Mouse (Mus musculus): ENCODE measurements around the gene Capzb.

Gene Capzb

GRCm38 (mm10) chr4:139208236-139209129 lies 15.8 kb downstream of the Capzb start:
- no peak for DNase-seq (ENCODE audit: low read depth, low spot score)

DNA sequence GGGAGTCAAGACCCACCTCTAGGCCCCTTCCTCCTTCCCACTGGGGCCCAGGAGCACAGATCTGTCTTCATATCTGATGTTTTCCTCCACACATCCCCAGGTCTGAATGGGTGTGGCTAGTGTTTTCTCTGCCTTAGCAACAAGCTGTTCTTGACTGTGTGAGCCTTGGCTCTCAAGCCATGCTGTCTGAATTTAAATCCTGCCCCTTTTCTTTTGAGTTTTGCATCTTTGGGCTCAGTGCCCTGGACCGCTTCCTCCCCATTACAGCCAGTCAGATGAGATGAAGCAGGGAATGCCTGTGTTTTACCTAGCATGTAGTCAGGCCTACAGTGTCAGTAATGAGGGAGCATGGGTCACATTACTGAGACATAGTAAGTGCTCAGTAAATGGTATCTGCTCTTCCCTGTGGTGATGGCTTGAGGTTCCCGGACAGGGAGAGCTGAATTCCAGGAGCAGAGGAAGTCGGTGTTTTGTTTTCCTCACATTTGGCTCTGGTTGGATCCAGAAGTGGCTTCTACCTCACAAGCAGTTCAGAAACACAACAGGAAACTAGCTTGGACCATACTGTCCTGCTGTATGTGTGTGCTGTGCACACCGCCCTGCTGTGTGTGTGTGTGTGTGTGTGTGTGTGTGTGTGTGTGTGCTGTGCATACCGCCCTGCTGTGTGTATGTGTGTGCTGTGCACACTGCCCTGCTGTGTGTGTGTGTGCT lies 16.6 kb downstream of the Capzb start:
- no peak for DNase-seq (ENCODE audit: low read depth, low spot score)

- DNase-seq (ENCODE audit: low read depth, low spot score): no peak
Measured at GRCm38 (mm10) chr4:139211975-139212831, 19.5 kb downstream of the Capzb start.

- DNase-seq (ENCODE audit: low read depth, low spot score): no peak
Measured at GRCm38 (mm10) chr4:139213086-139213485, 20.4 kb downstream of the Capzb start.

DNA sequence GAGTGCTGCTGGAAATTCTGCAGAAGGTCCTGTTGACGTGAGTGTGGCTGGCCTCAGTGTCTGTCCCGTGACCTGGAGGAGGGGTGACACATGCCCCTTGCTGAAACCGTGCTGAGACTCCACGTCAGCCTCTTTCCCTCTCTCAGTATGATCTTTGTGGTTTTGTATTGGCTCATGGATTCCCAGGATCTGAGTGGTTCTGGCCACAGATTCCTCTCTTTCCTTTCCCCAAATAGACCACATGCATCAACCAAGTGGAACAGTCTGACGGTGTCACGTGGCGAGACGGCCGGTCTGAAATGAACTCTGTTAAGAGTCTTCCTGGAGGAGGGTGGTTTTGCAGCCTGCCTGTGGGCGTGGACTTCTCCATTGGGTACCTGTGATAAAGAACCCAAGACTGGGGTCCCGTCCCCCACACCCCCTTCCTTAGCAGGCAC lies 21.3 kb downstream of the Capzb start:
- DNase-seq (ENCODE audit: low read depth, low spot score): no peak

- no peak for DNase-seq (ENCODE audit: low read depth, low spot score)
Measured at GRCm38 (mm10) chr4:139216566-139216965, 23.9 kb downstream of the Capzb start.

GRCm38 (mm10) chr4:139218539-139218938 lies 25.8 kb downstream of the Capzb start:
- DNase-seq (ENCODE audit: low read depth, low spot score): no peak

GRCm38 (mm10) chr4:139219656-139220055 lies 27.0 kb downstream of the Capzb start:
- no peak for DNase-seq (ENCODE audit: low read depth, low spot score)

GRCm38 (mm10) chr4:139220978-139221377 lies 28.3 kb downstream of the Capzb start:
- no peak for DNase-seq (ENCODE audit: low read depth, low spot score)

GRCm38 (mm10) chr4:139221837-139222236 lies 29.1 kb downstream of the Capzb start:
- DNase-seq (ENCODE audit: low read depth, low spot score): no peak

- no peak for DNase-seq (ENCODE audit: low read depth, low spot score)
Measured at GRCm38 (mm10) chr4:139225115-139225514, 32.4 kb downstream of the Capzb start.

DNA sequence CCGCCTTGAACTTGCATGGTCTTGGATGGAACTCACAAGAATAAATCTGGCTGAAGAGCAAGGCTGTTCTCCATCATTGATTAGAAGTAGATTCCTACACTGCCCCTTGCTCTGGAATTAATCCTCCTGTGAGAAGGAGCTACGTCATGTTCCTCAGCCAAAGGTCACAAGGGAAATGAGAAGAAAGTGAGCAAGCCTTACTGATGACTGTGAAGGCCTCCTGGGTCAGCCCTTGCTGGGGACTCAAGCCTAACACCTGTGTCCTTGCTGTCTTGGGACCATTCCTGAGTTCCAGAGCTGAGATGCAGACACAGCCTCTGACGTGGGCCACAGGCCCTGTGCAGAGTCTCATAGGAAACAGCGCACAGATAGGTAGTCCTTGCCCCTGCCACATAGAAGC lies 33.2 kb downstream of the Capzb start:
- no peak for DNase-seq (ENCODE audit: low read depth, low spot score)

DNA sequence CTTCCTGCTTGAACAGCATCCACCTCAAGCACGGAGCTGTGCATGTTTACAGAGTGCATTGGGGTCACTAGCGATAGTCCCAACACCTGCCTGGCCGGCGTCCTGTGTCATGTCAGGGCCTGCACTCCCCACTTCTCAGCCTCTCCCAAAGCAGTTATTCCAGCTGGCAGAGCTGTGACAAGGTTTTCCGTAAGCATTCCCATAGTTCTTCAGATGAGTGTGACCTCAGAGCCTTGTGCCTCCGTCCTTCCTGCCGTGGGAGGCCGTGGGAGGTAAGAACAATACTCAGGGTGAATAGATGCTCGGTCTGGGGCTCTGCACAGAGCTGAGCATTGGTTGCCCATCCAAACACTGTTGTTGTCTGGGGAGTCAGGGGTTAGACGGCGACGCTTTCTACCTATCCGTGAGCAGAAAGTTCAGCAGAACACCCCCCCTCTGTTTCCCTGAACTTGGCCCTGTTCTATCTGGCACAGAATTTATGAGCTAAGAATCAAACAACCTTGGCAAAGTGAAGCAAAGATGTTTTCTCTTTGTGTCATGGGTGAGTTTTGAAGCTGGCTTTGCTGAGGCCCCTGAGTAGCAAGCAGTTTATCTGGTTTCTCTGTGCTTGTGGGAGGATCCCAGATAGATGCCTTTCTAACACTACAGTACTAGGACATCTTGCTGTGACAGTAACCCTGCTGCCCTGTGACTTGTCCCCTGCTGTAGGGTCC lies 34.0 kb downstream of the Capzb start:
- no peak for DNase-seq (ENCODE audit: low read depth, low spot score)

DNA sequence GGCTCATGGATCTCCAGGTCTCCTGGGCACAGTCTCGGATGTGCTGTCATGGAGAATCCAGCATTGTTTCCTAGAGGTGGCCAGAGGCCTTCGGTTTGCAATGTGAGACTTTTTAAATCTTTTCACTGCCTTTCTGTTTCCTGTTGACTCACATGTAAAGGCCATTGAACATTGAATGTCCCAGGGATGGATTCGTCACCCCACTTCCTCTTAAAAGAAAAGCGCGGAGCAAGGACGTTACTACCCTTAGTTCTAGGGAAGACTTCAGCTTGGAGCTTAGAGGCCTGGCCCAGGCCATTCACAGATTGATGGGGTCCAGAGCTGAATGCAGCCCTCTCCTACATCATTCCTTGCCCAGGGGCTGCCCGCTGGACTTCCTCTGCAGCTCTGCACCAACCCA lies 35.2 kb downstream of the Capzb start:
- no peak for DNase-seq (ENCODE audit: low read depth, low spot score)

DNA sequence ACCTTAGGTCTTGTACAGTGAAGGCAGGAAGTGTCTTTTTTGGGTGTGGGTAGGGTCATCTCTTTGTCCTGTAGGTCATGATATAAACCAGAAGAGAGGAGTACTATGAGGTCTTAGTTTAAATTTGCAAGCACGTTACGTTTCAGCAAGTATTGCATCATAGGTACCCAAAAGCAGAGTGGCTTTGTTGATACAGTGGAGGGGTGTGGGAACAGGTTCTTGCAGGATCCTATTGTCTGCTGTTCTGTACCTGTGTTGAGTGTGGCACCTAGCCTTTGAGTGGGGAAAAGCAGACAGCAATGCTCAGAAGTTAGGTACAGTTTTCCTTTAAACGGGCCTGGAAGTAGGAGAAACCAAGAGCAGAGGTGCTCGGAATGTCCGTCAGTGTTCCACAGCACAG lies 36.6 kb downstream of the Capzb start:
- DNase-seq (ENCODE audit: low read depth, low spot score): no peak

GRCm38 (mm10) chr4:139230376-139231120 lies 37.8 kb downstream of the Capzb start:
- DNase-seq (ENCODE audit: low read depth, low spot score): no peak

- DNase-seq (ENCODE audit: low read depth, low spot score): no peak
Measured at GRCm38 (mm10) chr4:139231163-139231562, 38.5 kb downstream of the Capzb start.

DNA sequence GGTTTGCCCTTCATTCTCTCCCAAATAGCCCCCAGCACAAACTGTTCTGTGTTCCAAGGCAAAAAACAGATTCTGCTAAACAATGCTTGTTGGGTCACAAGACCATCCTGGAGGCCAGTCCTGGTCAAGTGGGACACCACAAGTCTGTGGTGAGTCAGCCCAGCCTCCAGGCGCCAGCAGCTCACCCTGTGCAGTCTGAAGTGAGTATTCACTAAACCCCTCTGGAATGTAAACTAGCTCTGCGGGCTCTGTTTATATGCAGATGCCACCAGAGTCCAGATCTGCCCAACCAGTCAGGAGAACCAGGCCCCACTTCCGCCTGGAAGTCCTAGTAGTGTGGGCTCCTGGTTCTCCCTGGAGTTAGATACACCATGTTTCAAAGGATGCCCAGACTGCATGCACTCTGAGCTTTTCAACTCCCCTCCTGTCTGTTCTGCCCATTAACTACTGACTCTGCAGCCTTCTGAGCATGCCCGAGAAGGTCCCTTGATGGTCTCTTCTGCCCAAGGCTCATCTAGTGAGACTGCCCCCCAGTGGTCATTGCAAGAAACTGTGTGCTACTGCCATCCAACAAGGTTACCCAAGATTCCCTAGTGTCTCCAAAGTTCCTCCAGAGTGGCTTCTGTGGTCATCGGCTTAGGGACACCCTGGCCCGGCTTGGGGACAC lies 39.9 kb downstream of the Capzb start:
- no peak for DNase-seq (ENCODE audit: low read depth, low spot score)

GRCm38 (mm10) chr4:139233146-139233495 lies 40.4 kb downstream of the Capzb start:
- no peak for DNase-seq (ENCODE audit: low read depth, low spot score)

GRCm38 (mm10) chr4:139233755-139234254 lies 41.1 kb downstream of the Capzb start:
- DNase-seq (ENCODE audit: low read depth, low spot score): no peak
